Mouse (Mus musculus) G1E (cell line): ENCODE results near the gene P3h1. TPM values are rescaled to one million over a fixed set of nuclear protein-coding genes. Genes with fewer than 3 reads are reported as not detected.

Source experiments
- ATAC-seq: 2 replicates; pipeline ENCODE4 v1.8.0; 2016; ENCODE audit warnings: mild to moderate bottlenecking; ENCODE audit not compliant: insufficient number of reproducible peaks, poor library complexity, low FRiP score, severe bottlenecking; ENCODE audit errors: extremely low read depth
- DNase-seq: peaks from one replicate; pipeline ENCODE4 v3.0.0; 2012; ENCODE audit warnings: low spot score
- H3K27me3 ChIP-seq: 2 replicates; pipeline ENCODE4 v1.6.1; 2012; ENCODE audit warnings: mild to moderate bottlenecking, low read length, inconsistent platforms; ENCODE audit not compliant: insufficient read depth
- H3K36me3 ChIP-seq: replicated peaks from 2 replicates; pipeline ENCODE3; 2012; ENCODE audit warnings: mild to moderate bottlenecking, inconsistent platforms
- H3K4me1 ChIP-seq: 2 replicates; pipeline ENCODE4 v1.6.1; 2012; ENCODE audit warnings: low read depth, low read length, inconsistent platforms, mixed read lengths; ENCODE audit not compliant: insufficient read depth
- H3K4me3 ChIP-seq: 2 replicates; pipeline ENCODE4 v1.5.1; 2012; ENCODE audit warnings: low read depth, mild to moderate bottlenecking, inconsistent platforms, low read length, moderate library complexity, mixed read lengths
- H3K9me3 ChIP-seq: replicated peaks from 2 replicates; pipeline ENCODE4 v1.6.1; 2012; ENCODE audit warnings: inconsistent platforms
- CTCF ChIP-seq: IDR thresholded peaks from 2 replicates; pipeline ENCODE4 v1.5.1; 2012; ENCODE audit warnings: low read depth, low read length, inconsistent platforms, mixed read lengths
- GATA1 ChIP-seq: IDR thresholded peaks from 2 replicates; pipeline ENCODE4 v1.6.1; 2012; ENCODE audit warnings: borderline replicate concordance, low read length, inconsistent platforms, mixed read lengths
- GATA2 ChIP-seq: IDR thresholded peaks from 2 replicates; pipeline ENCODE4 v1.6.1; 2012; ENCODE audit warnings: low read depth, low read length, inconsistent platforms, borderline replicate concordance
- POLR2AphosphoS5 ChIP-seq: IDR thresholded peaks from 2 replicates; pipeline ENCODE4 v1.6.1; 2012; ENCODE audit warnings: low read depth, low read length, inconsistent platforms; ENCODE audit not compliant: insufficient replicate concordance
- TAL1 ChIP-seq: conservative IDR thresholded peaks from 2 replicates; pipeline ENCODE4 v1.6.1; 2012; ENCODE audit warnings: low read depth, low read length, inconsistent platforms, mixed read lengths
- polyA plus RNA-seq: library from polyadenylated mRNA; stranded (reverse); fragments of >175 nt; gene quantifications from 2 replicates; pipeline ENCODE4 v1.2.3, GENCODE M21; 2012
- total RNA-seq, 2 experiments: library from RNA; stranded (forward) in 1 of 2; stranded (reverse) in 1 of 2; fragments of 200-1000 nt in 1 of 2; fragments of >200 nt in 1 of 2; fragmentation: Nextera tagmentation in 1 of 2; gene quantifications; 2 replicates each; pipeline ENCODE4 v1.2.3; 2014 to 2017

Gene P3h1
- total and polyA plus RNA-seq, 3 experiments, result 4.6 to 14.1 (median 5.9) TPM

- TF ChIP-seq POLR2AphosphoS5 (no peak), TAL1 (no peak), GATA1 (no peak), GATA2 (no peak), CTCF (no peak)
- Histone ChIP-seq H3K36me3 (peaks cover 75% of the 10 kb centered on the region), H3K4me3 (no peak overlapping the region), H3K4me1 (0 out of 2 replicates have a peak, but pooled peaks cover 2% of the 10 kb centered on the region), H3K9me3 (no peaks in the 10 kb centered on the region), H3K27me3 (no peaks in the 10 kb centered on the region)
- DNase-seq (no peak), ATAC-seq (no peak)
These were observed 11.9 kb downstream of the P3h1 start for GRCm38 (mm10) chr4:119244468-119245240.

GRCm38 (mm10) chr4:119245556-119245955, 12.8 kb downstream of the P3h1 start:
- DNase-seq, result no peak
- ATAC-seq, result no peak
- Histone ChIP-seq H3K4me1 (0 out of 2 replicates have a peak, but pooled peaks cover 2% of the 10 kb centered on the region), H3K9me3 (no peaks in the 10 kb centered on the region), H3K36me3 (peaks cover 72% of the 10 kb centered on the region), H3K27me3 (peaks cover 4% of the 10 kb centered on the region), H3K4me3 (no peak overlapping the region)
- TF ChIP-seq GATA1 (no peak), TAL1 (no peak), POLR2AphosphoS5 (no peak), GATA2 (no peak), CTCF (no peak)

- Histone ChIP-seq H3K27me3 (peaks cover 4% of the 10 kb centered on the region), H3K9me3 (no peaks in the 10 kb centered on the region), H3K4me3 (no peak overlapping the region), H3K36me3 (peaks cover 69% of the 10 kb centered on the region), H3K4me1 (0 out of 2 replicates have a peak, but pooled peaks cover 2% of the 10 kb centered on the region)
- TF ChIP-seq GATA1 (no peak), CTCF (no peak), POLR2AphosphoS5 (no peak), TAL1 (no peak), GATA2 (no peak)
- DNase-seq, result no peak
- no peak for ATAC-seq
These were observed 13.2 kb downstream of the P3h1 start for GRCm38 (mm10) chr4:119245961-119246360.

GRCm38 (mm10) chr4:119246688-119247225, 14.0 kb downstream of the P3h1 start:
- Histone ChIP-seq H3K4me1 (0 out of 2 replicates have a peak, but pooled peaks cover 2% of the 10 kb centered on the region), H3K4me3 (no peak overlapping the region), H3K36me3 (peaks cover 61% of the 10 kb centered on the region), H3K9me3 (no peaks in the 10 kb centered on the region), H3K27me3 (peaks cover 10% of the 10 kb centered on the region)
- no peak for ATAC-seq
- no peak for DNase-seq
- no peak for TF ChIP-seq TAL1
- TF ChIP-seq GATA2, result no peak
- TF ChIP-seq CTCF, result no peak
- TF ChIP-seq GATA1, result no peak
- no peak for TF ChIP-seq POLR2AphosphoS5

GRCm38 (mm10) chr4:119247462-119248235, 14.9 kb downstream of the P3h1 start:
- Histone ChIP-seq H3K27me3 (peaks cover 18% of the 10 kb centered on the region), H3K9me3 (no peaks in the 10 kb centered on the region), H3K4me1 (0 out of 2 replicates have a peak, but pooled peaks cover 2% of the 10 kb centered on the region), H3K4me3 (no peak overlapping the region), H3K36me3 (peaks cover 52% of the 10 kb centered on the region)
- peak; percentile 40 for ATAC-seq
- DNase-seq, result peak; percentile 28
- no peak for TF ChIP-seq TAL1
- TF ChIP-seq CTCF, result 0 out of 2 replicates have a peak, but pooled peaks have one; percentile 9
